Mouse (Mus musculus) midbrain, embryonic 14.5 days (tissue): ENCODE results near the gene Olfr1366. TPM values are rescaled to one million over a fixed set of nuclear protein-coding genes. Genes with fewer than 3 reads are reported as not detected.
"Not testable (repeated sequence)": the region's sequence is repeated elsewhere in the genome, so short reads cannot be mapped to it uniquely, and the experiment has no call there.

ENCODE experiments used
- ATAC-seq: fragments of 200-750 bp; cut with Nextera tagmentation; 2 replicates; pipeline ENCODE4 v1.8.0; 2017; ENCODE audit warnings: moderate number of reproducible peaks, moderate library complexity; ENCODE audit not compliant: low FRiP score, low TSS enrichment
- DNase-seq: peaks from one replicate; pipeline ENCODE4 v3.0.0-alpha.2; 2015
- H3K27ac ChIP-seq: fragments of 300-500 bp; sonication (generic); replicated peaks from 2 replicates; pipeline ENCODE4 v1.5.1; 2014; ENCODE audit warnings: mild to moderate bottlenecking, low read depth, low read length, moderate library complexity
- H3K27me3 ChIP-seq: fragments of 300-500 bp; sonication (generic); 2 replicates; pipeline ENCODE4 v1.6.1; 2014; ENCODE audit warnings: low read length, control low read depth, mixed read lengths; ENCODE audit not compliant: control insufficient read depth, insufficient read depth
- H3K36me3 ChIP-seq: fragments of 300-500 bp; sonication (generic); 2 replicates; pipeline ENCODE4 v1.6.1; 2014; ENCODE audit warnings: low read length, control low read depth; ENCODE audit not compliant: control insufficient read depth, insufficient read depth
- H3K4me1 ChIP-seq: fragments of 300-500 bp; sonication (generic); 2 replicates; pipeline ENCODE4 v1.6.1; 2014; ENCODE audit warnings: mild to moderate bottlenecking, antibody characterized with exemption, low read length, control low read depth; ENCODE audit not compliant: control insufficient read depth, insufficient read depth
- H3K4me2 ChIP-seq: fragments of 300-500 bp; sonication (generic); 2 replicates; pipeline ENCODE4 v1.6.1; 2014; ENCODE audit warnings: mild to moderate bottlenecking, low read length, moderate library complexity
- H3K4me3 ChIP-seq: fragments of 300-500 bp; sonication (generic); replicated peaks from 2 replicates; pipeline ENCODE4 v1.5.1; 2014; ENCODE audit warnings: low read depth, low read length
- H3K9ac ChIP-seq: fragments of 300-500 bp; sonication (generic); replicated peaks from 2 replicates; pipeline ENCODE4 v1.6.1; 2014; ENCODE audit warnings: mild to moderate bottlenecking, low read length, moderate library complexity
- H3K9me3 ChIP-seq: fragments of 300-500 bp; sonication (generic); 2 replicates; pipeline ENCODE4 v1.6.1; 2016; ENCODE audit warnings: low read length, control low read depth, mixed read lengths; ENCODE audit not compliant: control insufficient read depth
- WGBS: fragments of 180-500 bp; shearing (Covaris S2); extraction: QIAGEN DNeasy Blood & Tissue Kit; methylation state at CpG from one replicate; pipeline ENCODE4 v1.1.7; 2014; 5-methylcytosine and 5-hydroxymethylcytosine counted together
- polyA plus RNA-seq: library from polyadenylated mRNA; unstranded; fragments of >200 nt; fragmentation: Nextera tagmentation; extraction: Ambion mirVana; gene quantifications from 2 replicates; pipeline ENCODE4 v1.2.1, GENCODE M21; 2014

The Olfr1366 gene
- polyA plus RNA-seq, 1 experiment from 2014 or later: 0.20 TPM

- Histone ChIP-seq H3K4me1 (no peaks in the 10 kb centered on the region; the same call in 1 of the 2 replicates), H3K36me3 (no peaks in the 10 kb centered on the region), H3K27me3 (no peaks in the 10 kb centered on the region), H3K27ac (peak overlapping the region; percentile 81), H3K9ac (peak overlapping the region; percentile 71), H3K9me3 (no peaks in the 10 kb centered on the region), H3K4me2 (peak overlapping the region; percentile 71), H3K4me3 (peak overlapping the region; percentile 59)
- WGBS: 0% methylated on average over 21 of the region's 21 CpGs
- DNase-seq: peak; percentile 88
- peak; percentile 95 for ATAC-seq
These were observed 36.4 kb downstream of the Olfr1366 start for GRCm38 (mm10) chr13:21506221-21506649.

- no peak for DNase-seq
- no peaks in the 10 kb centered on the region for H3K9me3 ChIP-seq
- no peak overlapping the region for H3K4me2 ChIP-seq
- H3K36me3 ChIP-seq: no peaks in the 10 kb centered on the region
- WGBS: 85% methylated on average over 5 of the region's 5 CpGs
- no peak overlapping the region for H3K27ac ChIP-seq
- no peak overlapping the region for H3K9ac ChIP-seq
- H3K27me3 ChIP-seq: no peaks in the 10 kb centered on the region
- H3K4me3 ChIP-seq: no peak overlapping the region
- no peak for ATAC-seq
- H3K4me1 ChIP-seq: no peaks in the 10 kb centered on the region; the same call in 1 of the 2 replicates
These were observed 40.3 kb downstream of the Olfr1366 start for GRCm38 (mm10) chr13:21502296-21502695.

GRCm38 (mm10) chr13:21501182-21501581 lies 41.4 kb downstream of the Olfr1366 start, which contains the start of gene Gm11273:
Gene Gm11273, minus strand, starts transcription at chr13:21501418.
- H3K4me1 ChIP-seq, H3K27ac ChIP-seq, H3K9ac ChIP-seq, H3K27me3 ChIP-seq, ATAC-seq, H3K36me3 ChIP-seq, H3K9me3 ChIP-seq, H3K4me2 ChIP-seq, H3K4me3 ChIP-seq, DNase-seq: not testable (repeated sequence)
- WGBS: 94% methylated on average over 17 of the region's 17 CpGs

GRCm38 (mm10) chr13:21495080-21495479 lies 47.5 kb downstream of the Olfr1366 start, which contains the start of gene AK157302:
Gene AK157302, plus strand, starts transcription at chr13:21495223.
- no peaks in the 10 kb centered on the region for H3K27me3 ChIP-seq
- H3K4me3 ChIP-seq: no peak within 1 kb of the TSS
- H3K27ac ChIP-seq: no peak within 1 kb of the TSS
- WGBS: 94% methylated on average over 21 of the region's 21 CpGs
- no peaks in the 10 kb centered on the region for H3K36me3 ChIP-seq
- no peak within 1 kb of the TSS for H3K9ac ChIP-seq
- H3K9me3 ChIP-seq: no peaks in the 10 kb centered on the region
- no peak for DNase-seq
- no peaks in the 10 kb centered on the region for H3K4me1 ChIP-seq
- no peak for ATAC-seq
- H3K4me2 ChIP-seq: no peak within 1 kb of the TSS

- no peak for DNase-seq
- Histone ChIP-seq H3K4me1 (no peaks in the 10 kb centered on the region), H3K9ac (no peak overlapping the region)
These were observed 49.8 kb downstream of the Olfr1366 start for GRCm38 (mm10) chr13:21492847-21493246.

GRCm38 (mm10) chr13:21486881-21487280 lies 55.7 kb downstream of the Olfr1366 start:
- H3K4me3 ChIP-seq: no peak overlapping the region
- 97% methylated on average over 1 of the region's 1 CpGs for WGBS
- no peak overlapping the region for H3K9ac ChIP-seq
- no peak overlapping the region for H3K27ac ChIP-seq
- peaks cover 15% of the 10 kb centered on the region for H3K36me3 ChIP-seq
- no peaks in the 10 kb centered on the region for H3K4me1 ChIP-seq
- no peak for ATAC-seq
- no peak for DNase-seq
- no peak overlapping the region for H3K4me2 ChIP-seq
- no peaks in the 10 kb centered on the region for H3K27me3 ChIP-seq
- peaks cover 3% of the 10 kb centered on the region; the same call in 1 of the 2 replicates for H3K9me3 ChIP-seq

More at GRCm38 (mm10) chr13:21492847-21493246, 49.8 kb downstream of the Olfr1366 start:
- Histone ChIP-seq H3K36me3 (no peaks in the 10 kb centered on the region), H3K9me3 (no peaks in the 10 kb centered on the region), H3K27me3 (no peaks in the 10 kb centered on the region), H3K4me2 (no peak overlapping the region), H3K27ac (no peak overlapping the region), H3K4me3 (no peak overlapping the region)
- ATAC-seq: no peak
- WGBS: 93% methylated on average over 5 of the region's 5 CpGs

Other genes with a start within 250 kb of the Olfr1366 start
- not detected in 2 replicates for gene Gpx6, start 230.7 kb downstream of the Olfr1366 start, polyA plus RNA-seq
- gene Olfr1367, start 195.9 kb downstream of the Olfr1366 start, polyA plus RNA-seq: not detected in 2 replicates
- 11.8 and 15.9 TPM in 2 replicates for gene Zscan12, start 180.0 kb downstream of the Olfr1366 start, polyA plus RNA-seq
- gene Zkscan3, start 140.1 kb downstream of the Olfr1366 start, polyA plus RNA-seq: 61.8 and 69.9 TPM in 2 replicates
- gene Pgbd1, start 101.8 kb downstream of the Olfr1366 start, polyA plus RNA-seq: 3.9 and 5.2 TPM in 2 replicates
- gene Zscan26, start 89.1 kb downstream of the Olfr1366 start, polyA plus RNA-seq: 15.7 and 17.6 TPM in 2 replicates
- gene Nkapl, start 74.3 kb downstream of the Olfr1366 start, polyA plus RNA-seq: 3.2 and 5.1 TPM in 2 replicates
- gene Zkscan4, start 63.9 kb downstream of the Olfr1366 start, polyA plus RNA-seq: 8.8 and 9.7 TPM in 2 replicates
- not detected in 2 replicates for gene Gm10065, start 63.4 kb downstream of the Olfr1366 start, polyA plus RNA-seq
- 0.34 and 0.54 TPM in 2 replicates for gene AK157302, start 47.6 kb downstream of the Olfr1366 start, polyA plus RNA-seq
- 4.7 and 6.6 TPM in 2 replicates for gene Gm11273, start 41.4 kb downstream of the Olfr1366 start, polyA plus RNA-seq
- 6.1 and 10.9 TPM in 2 replicates for gene Zkscan8, start 11.7 kb downstream of the Olfr1366 start, polyA plus RNA-seq
- gene Olfr1535, start 17.1 kb upstream of the Olfr1366 start, polyA plus RNA-seq: 0.05 and 0.13 TPM in 2 replicates
- not detected in 2 replicates for gene Olfr1364, start 39.0 kb upstream of the Olfr1366 start, polyA plus RNA-seq
- not detected in 2 replicates for gene Olfr1362, start 71.2 kb upstream of the Olfr1366 start, polyA plus RNA-seq
- not detected in 2 replicates for gene Olfr11, start 99.7 kb upstream of the Olfr1366 start, polyA plus RNA-seq
- not detected in 2 replicates for gene Olfr1361, start 120.6 kb upstream of the Olfr1366 start, polyA plus RNA-seq
- gene Olfr1360, start 134.6 kb upstream of the Olfr1366 start, polyA plus RNA-seq: not detected in 2 replicates
- not detected in 2 replicates for gene Olfr1359, start 155.3 kb upstream of the Olfr1366 start, polyA plus RNA-seq
- gene Hist1h2bl, start 173.3 kb upstream of the Olfr1366 start, polyA plus RNA-seq: 1.2 TPM in 1 of 2 replicates, not detected in the other
- gene Hist1h2ai, start 173.6 kb upstream of the Olfr1366 start, polyA plus RNA-seq: 13.6 and 22.1 TPM in 2 replicates
- gene Hist1h3h, start 174.9 kb upstream of the Olfr1366 start, polyA plus RNA-seq: 2.9 and 6.0 TPM in 2 replicates
- gene Hist1h2bm, start 179.2 kb upstream of the Olfr1366 start, polyA plus RNA-seq: 1.1 and 1.4 TPM in 2 replicates
- gene Hist1h4j, start 192.3 kb upstream of the Olfr1366 start, polyA plus RNA-seq: 0.66 TPM in 2 replicates
- gene Hist1h4k, start 207.7 kb upstream of the Olfr1366 start, polyA plus RNA-seq: 2.3 TPM in 1 of 2 replicates, not detected in the other
- 2.4 and 4.4 TPM in 2 replicates for gene Hist1h2ak, start 211.0 kb upstream of the Olfr1366 start, polyA plus RNA-seq
- 1.0 and 1.6 TPM in 2 replicates for gene Hist1h2bn, start 211.3 kb upstream of the Olfr1366 start, polyA plus RNA-seq
- gene Hist1h1b, start 237.8 kb upstream of the Olfr1366 start, polyA plus RNA-seq: 1.8 and 4.0 TPM in 2 replicates
- gene Hist1h3i, start 240.6 kb upstream of the Olfr1366 start, polyA plus RNA-seq: 49.4 and 58.4 TPM in 2 replicates
- gene Hist1h2an, start 244.4 kb upstream of the Olfr1366 start, polyA plus RNA-seq: 3.1 TPM in 1 of 2 replicates, not detected in the other
- gene Hist1h2bp, start 244.7 kb upstream of the Olfr1366 start, polyA plus RNA-seq: not detected in 2 replicates